Mouse (Mus musculus): ENCODE results near the gene Nadk2.
A peak's percentile ranks its signal among the peaks of the same experiment; 100 is the strongest.

Nadk2 gene

GRCm38 (mm10) chr15:9132693-9133443, 61.8 kb downstream of the Nadk2 start:
- DNase-seq: no peak

DNA sequence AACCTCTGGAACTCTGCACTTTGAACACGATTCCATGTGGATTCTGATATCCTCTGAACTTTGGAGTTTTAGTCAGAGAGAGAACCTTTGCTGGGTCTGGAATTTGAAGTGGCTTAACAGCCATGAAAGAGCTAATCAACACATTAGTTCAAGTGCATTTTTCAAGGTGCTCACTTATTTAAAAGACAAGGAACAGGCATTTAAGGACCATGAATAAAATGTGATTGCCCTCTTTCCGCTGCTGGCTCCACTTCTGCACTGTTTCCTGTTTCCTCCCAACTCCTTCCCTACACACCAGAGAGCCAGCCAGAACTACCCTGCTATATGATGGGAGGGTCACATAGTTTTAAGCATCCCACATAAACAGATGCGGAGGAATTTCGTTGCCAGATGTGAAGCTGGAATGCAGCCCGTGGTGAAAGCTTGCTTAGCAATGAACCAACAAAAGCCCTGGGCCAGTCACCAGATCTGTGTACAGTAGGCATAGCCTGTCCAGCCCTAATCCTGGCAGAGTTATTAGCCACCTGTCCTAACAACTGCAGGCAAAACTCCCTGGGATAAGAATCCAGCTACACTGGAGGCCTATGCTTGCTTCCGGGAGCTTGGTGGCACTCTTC, 63.9 kb downstream of the Nadk2 start:
- no peak for DNase-seq

- DNase-seq: no peak
Observed at GRCm38 (mm10) chr15:9139447-9139846, 68.4 kb downstream of the Nadk2 start.

DNA sequence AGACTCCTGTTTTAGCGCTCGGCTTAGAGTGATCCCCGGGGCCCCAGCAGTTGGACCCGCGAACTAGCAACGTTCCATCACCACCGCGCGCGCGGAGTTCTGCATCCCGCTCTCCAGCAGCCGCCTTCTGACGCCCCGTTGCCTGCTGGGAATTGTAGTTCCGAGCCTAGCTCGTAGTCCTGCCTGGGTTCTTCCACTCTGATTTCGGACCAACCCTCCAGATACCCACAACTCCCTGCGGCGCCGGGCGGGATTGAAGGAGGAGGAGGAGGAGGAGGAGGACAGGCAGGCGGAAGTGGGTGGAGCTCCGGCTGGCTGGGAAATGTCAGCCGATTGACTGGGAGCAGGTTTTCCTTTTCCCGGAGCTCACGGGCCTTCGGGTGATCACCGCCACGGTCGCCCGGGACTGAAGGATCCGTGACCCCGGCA, 69.2 kb downstream of the Nadk2 start, which contains the start of gene Lmbrd2:
TSS of gene Lmbrd2 (plus strand) at position 299 of the 429 bp plus-strand sequence.
- peak; percentile 95 to 97 for DNase-seq

GRCm38 (mm10) chr15:9140684-9141171, 69.7 kb downstream of the Nadk2 start:
- DNase-seq: no peak

- DNase-seq: no peak
Observed at GRCm38 (mm10) chr15:9155325-9155724, 84.3 kb downstream of the Nadk2 start, which contains the start of gene Skp2. Skp2 (minus strand) TSS chr15:9155425.
